Mouse (Mus musculus) left cerebral cortex, postnatal 36 days (tissue): Measurements from ENCODE around the gene Scube3. TPM values are rescaled to one million over a fixed set of nuclear protein-coding genes. Genes with fewer than 3 reads are reported as not detected.

Experiments
- DNase-seq, 2 experiments: peaks; one replicate each; pipeline ENCODE4 v3.0.0; 2021 to 2022; ENCODE audit warnings: low spot score in 2 of 2, mixed read lengths in 1 of 2
- intact Hi-C: fragments of 180-260 bp; cut with DNase I; formaldehyde crosslinking; loops from one replicate; pipeline ENCODE4 v1.15.1; 2025
- total RNA-seq, 2 experiments: library from RNA; stranded (reverse); gene quantifications; 2 replicates each; pipeline ENCODE4 v1.2.3; 2021

Scube3 gene
- total RNA-seq, 2 experiments from 2014 or later, result 1.9 to 2.4 TPM

- DNase-seq, result peak; percentile 73 to 79
- intact Hi-C loops, result loop anchor here (1.0 to 10.0 kb wide), 3 partner anchors 61 to 169 kb away; no protein-coding TSS in a partner anchor
Observed at GRCm38 (mm10) chr17:28163666-28164065, 21.7 kb downstream of the Scube3 start.

GRCm38 (mm10) chr17:28170460-28171305 is 28.7 kb downstream of the Scube3 start:
- DNase-seq, result no peak
- intact Hi-C loops, result no loop called here

GRCm38 (mm10) chr17:28172690-28173089 is 30.7 kb downstream of the Scube3 start:
- intact Hi-C loops, result no loop called here
- DNase-seq, result no peak

GRCm38 (mm10) chr17:28176775-28177539 is 35.0 kb downstream of the Scube3 start, which contains the start of gene Zfp523:
Gene Zfp523 (plus strand): TSS chr17:28177129.
- DNase-seq, result peak; percentile 92
- intact Hi-C loops, result no loop called here

- no peak for DNase-seq
- intact Hi-C loops, result no loop called here
Observed at GRCm38 (mm10) chr17:28177540-28178046, 35.7 kb downstream of the Scube3 start.

GRCm38 (mm10) chr17:28180331-28180730 is 38.4 kb downstream of the Scube3 start:
- intact Hi-C loops, result no loop called here
- DNase-seq, result no peak

GRCm38 (mm10) chr17:28180783-28181544 is 39.0 kb downstream of the Scube3 start:
- intact Hi-C loops, result no loop called here
- no peak for DNase-seq

GRCm38 (mm10) chr17:28184971-28185638 is 43.2 kb downstream of the Scube3 start:
- intact Hi-C loops, result no loop called here
- no peak for DNase-seq

- no peak for DNase-seq
- intact Hi-C loops, result no loop called here
Observed at GRCm38 (mm10) chr17:28188313-28188712, 46.4 kb downstream of the Scube3 start.

- intact Hi-C loops, result no loop called here
- no peak for DNase-seq
Observed at GRCm38 (mm10) chr17:28192754-28193153, 50.8 kb downstream of the Scube3 start.

GRCm38 (mm10) chr17:28193559-28193958 is 51.6 kb downstream of the Scube3 start:
- DNase-seq, result no peak
- intact Hi-C loops, result no loop called here

- DNase-seq, result no peak
- intact Hi-C loops, result no loop called here
Observed at GRCm38 (mm10) chr17:28195033-28195432, 53.1 kb downstream of the Scube3 start.

- DNase-seq, result no peak
- intact Hi-C loops, result no loop called here
Observed at GRCm38 (mm10) chr17:28197646-28198045, 55.7 kb downstream of the Scube3 start.

- intact Hi-C loops, result no loop called here
Observed at GRCm38 (mm10) chr17:28201982-28202381, 60.0 kb downstream of the Scube3 start.

GRCm38 (mm10) chr17:28204052-28204720 is 62.2 kb downstream of the Scube3 start:
- intact Hi-C loops, result no loop called here
- DNase-seq, result peak in 1 of 2 experiments; percentile 36

More at GRCm38 (mm10) chr17:28201982-28202381, 60.0 kb downstream of the Scube3 start:
- no peak for DNase-seq

GRCm38 (mm10) chr17:28205443-28205842 is 63.5 kb downstream of the Scube3 start:
- DNase-seq, result no peak
- intact Hi-C loops, result no loop called here

- intact Hi-C loops, result no loop called here
- DNase-seq, result no peak
Observed at GRCm38 (mm10) chr17:28207092-28207491, 65.2 kb downstream of the Scube3 start.

- DNase-seq, result peak; percentile 25 to 34
- intact Hi-C loops, result no loop called here
Observed at GRCm38 (mm10) chr17:28207591-28208313, 65.8 kb downstream of the Scube3 start, which contains the start of gene Def6. Gene Def6 (plus strand): TSS chr17:28207778.
